Mouse (Mus musculus) liver, adult 2 months (tissue): Measurements from ENCODE around the gene 1700007K13Rik. TPM values are rescaled to one million over a fixed set of nuclear protein-coding genes. Genes with fewer than 3 reads are reported as not detected.

ENCODE experiments used
- DNase-seq: peaks from one replicate; pipeline ENCODE4 v3.0.0-alpha.2; 2011; ENCODE audit warnings: low read depth, low spot score; ENCODE audit errors: extremely low read depth
- H3K27ac ChIP-seq: fragments of 200-500 bp; replicated peaks from 2 replicates; pipeline ENCODE4 v1.5.1; 2012; ENCODE audit warnings: low read depth, mild to moderate bottlenecking, control low read depth, inconsistent platforms, low read length; ENCODE audit not compliant: insufficient read depth
- H3K27me3 ChIP-seq: fragments of 200-500 bp; 2 replicates; pipeline ENCODE4 v1.6.1; 2012; ENCODE audit warnings: mild to moderate bottlenecking, moderate library complexity, low read length, inconsistent platforms; ENCODE audit not compliant: control insufficient read depth, insufficient read depth
- H3K36me3 ChIP-seq: fragments of 200-500 bp; 2 replicates; pipeline ENCODE4 v1.6.1; 2012; ENCODE audit warnings: low read length, inconsistent platforms; ENCODE audit not compliant: control insufficient read depth, insufficient read depth
- H3K4me1 ChIP-seq: fragments of 200-500 bp; 2 replicates; pipeline ENCODE4 v1.6.1; 2011; ENCODE audit warnings: low read length; ENCODE audit not compliant: control insufficient read depth, insufficient read depth
- H3K4me3 ChIP-seq: fragments of 200-500 bp; 2 replicates; pipeline ENCODE4 v1.5.1; 2011; ENCODE audit warnings: low read depth, mild to moderate bottlenecking, control low read depth, low read length, moderate library complexity; ENCODE audit not compliant: insufficient read depth
- H3K79me2 ChIP-seq: fragments of 200-500 bp; 2 replicates; pipeline ENCODE4 v1.6.1; 2012; ENCODE audit warnings: inconsistent platforms, mild to moderate bottlenecking, low read length, moderate library complexity; ENCODE audit not compliant: control insufficient read depth, insufficient read depth
- H3K9ac ChIP-seq: fragments of 200-500 bp; 2 replicates; pipeline ENCODE4 v1.6.1; 2012; ENCODE audit warnings: low read depth, mild to moderate bottlenecking, control low read depth, inconsistent platforms, low read length
- CTCF ChIP-seq: fragments of 200-500 bp; IDR thresholded peaks from 2 replicates; pipeline ENCODE4 v1.5.1; 2011; ENCODE audit warnings: low read depth, low read length, control low read depth
- POLR2A ChIP-seq: fragments of 200-500 bp; IDR thresholded peaks from 2 replicates; pipeline ENCODE4 v1.6.1; 2011; ENCODE audit warnings: low read length, control low read depth; ENCODE audit not compliant: insufficient read depth; ENCODE audit errors: extremely low read depth
- WGBS: fragments of 180-500 bp; shearing (Covaris S2); methylation state at CpG from one replicate; pipeline ENCODE4 v1.1.7; 2018; 5-methylcytosine and 5-hydroxymethylcytosine counted together
- polyA plus RNA-seq: library from polyadenylated mRNA; depleted of rRNA; stranded (reverse); fragments of >200 nt; gene quantifications from 2 replicates; pipeline ENCODE4 v1.2.3, GENCODE M21; 2012
- total RNA-seq: library from RNA; depleted of rRNA; stranded (reverse); fragments of >200 nt; gene quantifications from 2 replicates; pipeline ENCODE4 v1.2.3, GENCODE M21; 2014

The 1700007K13Rik gene
- total and polyA plus RNA-seq, 2 experiments = 0.28 TPM; not detected in 1

- 84% methylated on average over 5 of the region's 5 CpGs for WGBS
- Histone ChIP-seq H3K27me3 (no peaks in the 10 kb centered on the region), H3K4me3 (peak within 1 kb of the TSS; percentile 46), H3K79me2 (no peaks in the 10 kb centered on the region), H3K36me3 (no peaks in the 10 kb centered on the region), H3K27ac (no peak within 1 kb of the TSS), H3K4me1 (no peaks in the 10 kb centered on the region), H3K9ac (no peak within 1 kb of the TSS)
- no peak for DNase-seq
- TF ChIP-seq CTCF = no peak
- TF ChIP-seq POLR2A = no peak
Measured at GRCm38 (mm10) chr2:28496671-28497070, 30.5 kb upstream of the 1700007K13Rik start, which contains the start of gene Gbgt1. TSS of gene Gbgt1 (plus strand) at chr2:28496891.

- no peaks in the 10 kb centered on the region for H3K27me3 ChIP-seq
- H3K4me1 ChIP-seq = no peaks in the 10 kb centered on the region
- no peak for DNase-seq
- TF ChIP-seq CTCF = no peak
- no peak for TF ChIP-seq POLR2A
- H3K9ac ChIP-seq = no peak overlapping the region
- no peak overlapping the region for H3K4me3 ChIP-seq
- H3K36me3 ChIP-seq = no peaks in the 10 kb centered on the region
- no peaks in the 10 kb centered on the region for H3K79me2 ChIP-seq
- WGBS = 85% methylated on average over 16 of the region's 16 CpGs
- no peak overlapping the region for H3K27ac ChIP-seq
Measured at GRCm38 (mm10) chr2:28495801-28496595, 29.9 kb upstream of the 1700007K13Rik start.

GRCm38 (mm10) chr2:28495207-28495756, 29.1 kb upstream of the 1700007K13Rik start:
- peak; percentile 22 for DNase-seq
- no peaks in the 10 kb centered on the region for H3K79me2 ChIP-seq
- no peaks in the 10 kb centered on the region for H3K36me3 ChIP-seq
- 76% methylated on average over 14 of the region's 14 CpGs for WGBS
- H3K9ac ChIP-seq = no peak overlapping the region
- H3K4me3 ChIP-seq = no peak overlapping the region
- no peaks in the 10 kb centered on the region for H3K4me1 ChIP-seq
- no peak overlapping the region for H3K27ac ChIP-seq
- no peak for TF ChIP-seq CTCF
- TF ChIP-seq POLR2A = no peak
- no peaks in the 10 kb centered on the region for H3K27me3 ChIP-seq

GRCm38 (mm10) chr2:28494521-28494920, 28.4 kb upstream of the 1700007K13Rik start:
- no peak overlapping the region for H3K4me3 ChIP-seq
- no peaks in the 10 kb centered on the region for H3K79me2 ChIP-seq
- no peak overlapping the region for H3K27ac ChIP-seq
- no peaks in the 10 kb centered on the region for H3K27me3 ChIP-seq
- TF ChIP-seq CTCF (no peak), POLR2A (no peak)
- no peak overlapping the region for H3K9ac ChIP-seq
- no peak for DNase-seq
- H3K4me1 ChIP-seq = no peaks in the 10 kb centered on the region
- 80% methylated on average over 2 of the region's 2 CpGs for WGBS
- H3K36me3 ChIP-seq = no peaks in the 10 kb centered on the region

- H3K4me3 ChIP-seq = no peak overlapping the region
- DNase-seq = no peak
- H3K27me3 ChIP-seq = no peaks in the 10 kb centered on the region; the same call in 1 of the 2 replicates
- H3K4me1 ChIP-seq = no peaks in the 10 kb centered on the region
- 43% methylated on average over 2 of the region's 2 CpGs for WGBS
- no peak overlapping the region for H3K27ac ChIP-seq
- no peaks in the 10 kb centered on the region for H3K36me3 ChIP-seq
- TF ChIP-seq CTCF (no peak), POLR2A (no peak)
- no peak overlapping the region for H3K9ac ChIP-seq
- no peaks in the 10 kb centered on the region for H3K79me2 ChIP-seq
Measured at GRCm38 (mm10) chr2:28483861-28484260, 17.7 kb upstream of the 1700007K13Rik start.
